Mouse (Mus musculus) forebrain, embryonic 12.5 days (tissue): ENCODE results near the gene Gm10778. TPM values are rescaled to one million over a fixed set of nuclear protein-coding genes. Genes with fewer than 3 reads are reported as not detected.
"Not testable (repeated sequence)": the region's sequence is repeated elsewhere in the genome, so short reads cannot be mapped to it uniquely, and the experiment has no call there.

Experiments
- ATAC-seq: fragments of 200-750 bp; cut with Nextera tagmentation; 2 replicates; pipeline ENCODE4 v1.8.0; 2017; ENCODE audit warnings: moderate TSS enrichment; ENCODE audit not compliant: low FRiP score
- H3K27ac ChIP-seq: fragments of 300-500 bp; sonication (generic); 2 replicates; pipeline ENCODE4 v1.5.1; 2016; ENCODE audit warnings: mild to moderate bottlenecking
- H3K27me3 ChIP-seq: fragments of 300-500 bp; sonication (generic); 2 replicates; pipeline ENCODE4 v1.6.1; 2016; ENCODE audit warnings: mild to moderate bottlenecking
- H3K36me3 ChIP-seq: fragments of 300-500 bp; sonication (generic); replicated peaks from 2 replicates; pipeline ENCODE4 v1.6.1; 2016; ENCODE audit warnings: mild to moderate bottlenecking
- H3K4me1 ChIP-seq: fragments of 300-500 bp; sonication (generic); 2 replicates; pipeline ENCODE4 v1.6.1; 2016
- H3K4me2 ChIP-seq: fragments of 300-500 bp; sonication (generic); 2 replicates; pipeline ENCODE4 v1.6.1; 2016; ENCODE audit warnings: mild to moderate bottlenecking, moderate library complexity
- H3K4me3 ChIP-seq: fragments of 300-500 bp; sonication (generic); replicated peaks from 2 replicates; pipeline ENCODE4 v1.5.1; 2016; ENCODE audit warnings: mild to moderate bottlenecking
- H3K9ac ChIP-seq: fragments of 300-500 bp; sonication (generic); 2 replicates; pipeline ENCODE4 v1.6.1; 2016; ENCODE audit warnings: mild to moderate bottlenecking
- H3K9me3 ChIP-seq: fragments of 300-500 bp; sonication (generic); 2 replicates; pipeline ENCODE4 v1.6.1; 2016
- WGBS: fragments of 180-500 bp; shearing (Covaris S2); methylation state at CpG from one replicate; pipeline ENCODE4 v1.1.7; 2016; 5-methylcytosine and 5-hydroxymethylcytosine counted together
- polyA plus RNA-seq: library from polyadenylated mRNA; unstranded; fragments of >200 nt; fragmentation: Nextera tagmentation; extraction: Ambion mirVana; gene quantifications from 2 replicates; pipeline ENCODE4 v1.2.1, GENCODE M21; 2016

The Gm10778 gene
- polyA plus RNA-seq, 1 experiment from 2014 or later, result 4.5 TPM

- H3K36me3 ChIP-seq, result no peaks in the 10 kb centered on the region
- peaks cover 14% of the 10 kb centered on the region; the same call in 1 of the 2 replicates for H3K27me3 ChIP-seq
- H3K4me3 ChIP-seq, result no peak overlapping the region
- WGBS, result 26% methylated on average over 8 of the region's 8 CpGs
- H3K27ac ChIP-seq, result no peak overlapping the region
- ATAC-seq, result no peak
- peaks cover 18% of the 10 kb centered on the region for H3K4me1 ChIP-seq
- no peak overlapping the region for H3K9ac ChIP-seq
- no peak overlapping the region for H3K4me2 ChIP-seq
- H3K9me3 ChIP-seq, result no peaks in the 10 kb centered on the region
Measured at GRCm38 (mm10) chr10:81636338-81636737, 12.5 kb upstream of the Gm10778 start.

- no peaks in the 10 kb centered on the region for H3K9me3 ChIP-seq
- H3K27me3 ChIP-seq, result peaks cover 14% of the 10 kb centered on the region; the same call in 1 of the 2 replicates
- H3K4me3 ChIP-seq, result no peak overlapping the region
- H3K9ac ChIP-seq, result no peak overlapping the region
- WGBS, result 75% methylated on average over 6 of the region's 6 CpGs
- H3K4me1 ChIP-seq, result peaks cover 33% of the 10 kb centered on the region
- no peak overlapping the region for H3K4me2 ChIP-seq
- H3K27ac ChIP-seq, result no peak overlapping the region
- H3K36me3 ChIP-seq, result no peaks in the 10 kb centered on the region
- ATAC-seq, result no peak
Measured at GRCm38 (mm10) chr10:81638101-81638500, 10.8 kb upstream of the Gm10778 start.

DNA sequence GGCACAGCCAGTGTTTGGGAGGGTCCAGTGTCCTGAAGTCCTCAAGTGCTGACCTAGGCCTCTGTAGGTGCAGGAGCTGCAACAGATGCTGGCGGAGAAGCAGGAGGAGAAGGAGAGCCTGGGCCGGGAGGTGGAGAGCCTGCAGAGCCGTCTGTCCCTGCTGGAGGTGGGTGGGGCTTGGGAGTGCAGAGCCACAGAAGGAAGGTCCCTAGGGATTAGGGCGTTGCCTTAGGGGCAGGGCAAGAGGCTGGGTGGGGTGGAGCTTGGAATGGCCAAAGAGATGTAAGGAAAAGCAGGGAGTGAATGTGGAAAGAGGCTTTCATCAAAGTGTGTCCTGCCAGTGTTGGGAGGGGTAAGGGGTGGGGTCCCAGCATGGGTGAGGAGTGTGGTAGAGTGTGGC, 8.0 kb upstream of the Gm10778 start:
- not testable (repeated sequence) for H3K4me2 ChIP-seq, H3K9ac ChIP-seq, H3K4me3 ChIP-seq, H3K27me3 ChIP-seq, H3K27ac ChIP-seq, ATAC-seq, H3K9me3 ChIP-seq, H3K36me3 ChIP-seq
- H3K4me1 ChIP-seq, result peaks cover 32% of the 10 kb centered on the region
- 46% methylated on average over 4 of the region's 4 CpGs for WGBS

GRCm38 (mm10) chr10:81641566-81641965, 7.3 kb upstream of the Gm10778 start:
- no peak overlapping the region for H3K27ac ChIP-seq
- WGBS, result 92% methylated on average over 2 of the region's 2 CpGs
- no peak overlapping the region for H3K4me3 ChIP-seq
- H3K4me2 ChIP-seq, result no peak overlapping the region
- H3K36me3 ChIP-seq, result no peaks in the 10 kb centered on the region
- no peaks in the 10 kb centered on the region for H3K9me3 ChIP-seq
- 0 out of 2 replicates have a peak overlapping the region, but pooled peaks have one; percentile 2 for H3K9ac ChIP-seq
- H3K27me3 ChIP-seq, result 0 out of 2 replicates have a peak, but pooled peaks cover 4% of the 10 kb centered on the region
- H3K4me1 ChIP-seq, result peaks cover 32% of the 10 kb centered on the region
- ATAC-seq, result no peak

DNA sequence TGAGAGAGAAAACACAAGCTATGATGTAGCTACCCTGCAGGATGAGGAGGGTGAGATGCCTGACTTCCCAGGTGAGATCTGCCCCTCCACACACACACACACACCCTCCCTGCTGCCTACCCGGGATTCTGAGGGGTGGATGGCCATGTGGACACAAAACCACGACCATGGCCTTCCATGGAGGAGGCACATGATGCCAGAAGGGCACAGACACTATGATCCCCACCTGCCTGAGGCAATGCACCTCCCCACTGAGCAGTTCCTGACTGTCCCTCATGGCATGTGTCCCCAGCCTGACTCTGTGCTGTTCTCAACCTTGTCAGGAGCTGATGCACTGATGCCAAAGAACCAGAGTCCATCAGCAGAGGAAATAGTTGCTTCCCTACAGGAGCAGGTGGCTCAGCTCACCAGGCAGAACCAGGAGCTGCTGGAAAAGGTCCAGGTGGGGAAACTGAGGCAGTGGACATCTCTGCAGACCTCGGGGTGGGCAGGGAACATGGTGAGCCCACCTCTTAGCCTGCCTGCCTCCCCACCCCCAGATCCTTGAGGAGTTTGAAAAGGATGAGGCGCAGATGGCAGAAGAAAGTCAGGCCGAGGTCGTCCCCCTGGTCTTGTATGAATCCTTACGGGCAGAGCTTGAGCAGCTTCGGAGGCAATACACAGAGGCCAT, 6.7 kb upstream of the Gm10778 start:
- no peak overlapping the region for H3K27ac ChIP-seq
- peaks cover 32% of the 10 kb centered on the region for H3K4me1 ChIP-seq
- H3K4me3 ChIP-seq, result peak overlapping the region; percentile 67
- no peaks in the 10 kb centered on the region for H3K9me3 ChIP-seq
- peak overlapping the region; percentile 90 for H3K9ac ChIP-seq
- ATAC-seq, result no peak
- peaks cover 4% of the 10 kb centered on the region; the same call in 1 of the 2 replicates for H3K27me3 ChIP-seq
- H3K36me3 ChIP-seq, result no peaks in the 10 kb centered on the region
- peak overlapping the region; percentile 93 for H3K4me2 ChIP-seq
- WGBS, result 77% methylated on average over 8 of the region's 8 CpGs

GRCm38 (mm10) chr10:81642648-81643448, 6.0 kb upstream of the Gm10778 start:
- Histone ChIP-seq H3K9me3 (no peaks in the 10 kb centered on the region), H3K27ac (peak overlapping the region; percentile 97), H3K9ac (peak overlapping the region; percentile 90), H3K4me3 (peak overlapping the region; percentile 67), H3K27me3 (peaks cover 5% of the 10 kb centered on the region; the same call in 1 of the 2 replicates), H3K4me1 (peaks cover 32% of the 10 kb centered on the region), H3K36me3 (no peaks in the 10 kb centered on the region), H3K4me2 (peak overlapping the region; percentile 93)
- peak; percentile 62 for ATAC-seq
- 23% methylated on average over 24 of the region's 24 CpGs for WGBS

GRCm38 (mm10) chr10:81643449-81644055, 5.3 kb upstream of the Gm10778 start:
- Histone ChIP-seq H3K9me3 (no peaks in the 10 kb centered on the region), H3K4me1 (peaks cover 32% of the 10 kb centered on the region), H3K9ac (peak overlapping the region; percentile 90), H3K27ac (peak overlapping the region; percentile 97), H3K4me2 (peak overlapping the region; percentile 93), H3K27me3 (peaks cover 3% of the 10 kb centered on the region; the same call in 1 of the 2 replicates), H3K36me3 (no peaks in the 10 kb centered on the region), H3K4me3 (peak overlapping the region; percentile 67)
- ATAC-seq, result peak; percentile 92
- under 1% methylated on average over 75 of the region's 75 CpGs for WGBS

DNA sequence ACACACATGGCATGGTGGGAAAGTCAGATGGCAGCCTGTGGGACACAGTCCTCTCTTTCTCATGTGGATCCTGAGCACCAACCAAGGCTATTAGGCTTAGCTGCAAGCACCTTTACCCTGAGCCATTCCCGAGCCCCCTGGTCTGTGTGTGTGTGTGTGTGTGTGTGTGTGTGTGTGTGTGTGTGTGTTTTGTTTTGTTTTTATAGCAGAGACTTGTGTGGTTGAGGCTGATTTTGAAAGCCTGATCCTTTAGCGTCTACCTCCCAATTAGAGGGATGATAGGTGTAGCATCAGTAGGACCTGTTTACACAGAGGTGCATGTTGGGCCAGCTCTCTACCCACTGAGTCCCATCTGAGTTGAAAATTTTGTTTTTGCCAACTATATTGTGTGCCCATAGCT, 4.7 kb upstream of the Gm10778 start:
- peak; percentile 11; the same call in 1 of the 2 replicates for ATAC-seq
- Histone ChIP-seq H3K4me3 (peak overlapping the region; percentile 67), H3K27ac (peak overlapping the region; percentile 97), H3K27me3 (peaks cover 3% of the 10 kb centered on the region; the same call in 1 of the 2 replicates), H3K9me3 (no peaks in the 10 kb centered on the region), H3K4me2 (peak overlapping the region; percentile 93), H3K36me3 (no peaks in the 10 kb centered on the region), H3K4me1 (peaks cover 32% of the 10 kb centered on the region), H3K9ac (peak overlapping the region; percentile 90)
- WGBS, result 62% methylated on average over 2 of the region's 2 CpGs

- Histone ChIP-seq H3K9me3 (no peaks in the 10 kb centered on the region), H3K4me2 (no peak overlapping the region), H3K27ac (no peak overlapping the region), H3K36me3 (no peaks in the 10 kb centered on the region), H3K27me3 (peaks cover 3% of the 10 kb centered on the region; the same call in 1 of the 2 replicates), H3K4me3 (no peak overlapping the region), H3K9ac (no peak overlapping the region), H3K4me1 (peaks cover 32% of the 10 kb centered on the region)
- WGBS, result 92% methylated on average over 18 of the region's 18 CpGs
- no peak for ATAC-seq
Measured at GRCm38 (mm10) chr10:81644716-81645115, 4.1 kb upstream of the Gm10778 start.

DNA sequence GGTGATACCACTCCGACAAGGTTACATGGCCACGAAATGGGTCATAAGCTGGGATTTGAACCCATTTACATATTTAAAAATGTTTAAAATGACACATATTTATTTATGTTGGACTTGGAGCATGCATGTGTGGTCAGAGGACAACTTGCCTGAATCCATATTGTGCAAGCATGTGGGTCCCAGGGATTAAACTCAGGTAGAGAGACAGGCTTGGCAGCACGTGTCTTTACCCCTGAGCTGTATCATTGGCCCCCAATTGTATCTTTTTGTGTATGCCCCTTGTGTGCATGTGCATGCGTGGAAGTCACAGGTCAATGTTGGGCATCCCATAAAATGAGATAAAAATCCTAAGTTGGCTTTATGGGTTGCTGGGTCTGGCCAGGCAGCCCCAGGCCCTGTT, 3.5 kb upstream of the Gm10778 start:
- H3K36me3 ChIP-seq, result no peaks in the 10 kb centered on the region
- H3K27me3 ChIP-seq, result peaks cover 3% of the 10 kb centered on the region; the same call in 1 of the 2 replicates
- H3K4me3 ChIP-seq, result no peak overlapping the region
- no peak overlapping the region for H3K9ac ChIP-seq
- H3K9me3 ChIP-seq, result no peaks in the 10 kb centered on the region; the same call in 1 of the 2 replicates
- no peak overlapping the region for H3K27ac ChIP-seq
- no peak for ATAC-seq
- H3K4me1 ChIP-seq, result peaks cover 32% of the 10 kb centered on the region
- H3K4me2 ChIP-seq, result no peak overlapping the region
- WGBS, result 89% methylated on average over 4 of the region's 4 CpGs

- Histone ChIP-seq H3K4me1 (peaks cover 30% of the 10 kb centered on the region), H3K27ac (no peak overlapping the region), H3K9ac (no peak overlapping the region), H3K4me3 (no peak overlapping the region), H3K9me3 (no peaks in the 10 kb centered on the region; the same call in 1 of the 2 replicates), H3K4me2 (no peak overlapping the region), H3K27me3 (peaks cover 3% of the 10 kb centered on the region; the same call in 1 of the 2 replicates), H3K36me3 (peaks cover 5% of the 10 kb centered on the region; the same call in 1 of the 2 replicates)
- WGBS, result 80% methylated on average over 7 of the region's 7 CpGs
- no peak for ATAC-seq
Measured at GRCm38 (mm10) chr10:81646015-81646555, 2.8 kb upstream of the Gm10778 start.

GRCm38 (mm10) chr10:81655178-81655577, 6.3 kb downstream of the Gm10778 start:
- no peak for ATAC-seq
- no peak overlapping the region for H3K4me3 ChIP-seq
- peaks cover 51% of the 10 kb centered on the region for H3K36me3 ChIP-seq
- no peak overlapping the region for H3K4me2 ChIP-seq
- no peak overlapping the region for H3K27ac ChIP-seq
- H3K4me1 ChIP-seq, result no peaks in the 10 kb centered on the region
- no peak overlapping the region for H3K9ac ChIP-seq
- H3K9me3 ChIP-seq, result peaks cover 60% of the 10 kb centered on the region
- 95% methylated on average over 10 of the region's 10 CpGs for WGBS
- H3K27me3 ChIP-seq, result no peaks in the 10 kb centered on the region
